Mouse (Mus musculus) G1E (cell line): ENCODE results near the gene Fam83e. TPM values are rescaled to one million over a fixed set of nuclear protein-coding genes. Genes with fewer than 3 reads are reported as not detected.

Experiments used
- ATAC-seq: 2 replicates; pipeline ENCODE4 v1.8.0; 2016; ENCODE audit warnings: mild to moderate bottlenecking; ENCODE audit not compliant: insufficient number of reproducible peaks, poor library complexity, low FRiP score, severe bottlenecking; ENCODE audit errors: extremely low read depth
- DNase-seq: peaks from one replicate; pipeline ENCODE4 v3.0.0; 2012; ENCODE audit warnings: low spot score
- H3K27me3 ChIP-seq: 2 replicates; pipeline ENCODE4 v1.6.1; 2012; ENCODE audit warnings: mild to moderate bottlenecking, low read length, inconsistent platforms; ENCODE audit not compliant: insufficient read depth
- H3K36me3 ChIP-seq: replicated peaks from 2 replicates; pipeline ENCODE3; 2012; ENCODE audit warnings: mild to moderate bottlenecking, inconsistent platforms
- H3K4me1 ChIP-seq: 2 replicates; pipeline ENCODE4 v1.6.1; 2012; ENCODE audit warnings: low read depth, low read length, inconsistent platforms, mixed read lengths; ENCODE audit not compliant: insufficient read depth
- H3K4me3 ChIP-seq: 2 replicates; pipeline ENCODE4 v1.5.1; 2012; ENCODE audit warnings: low read depth, mild to moderate bottlenecking, inconsistent platforms, low read length, moderate library complexity, mixed read lengths
- H3K9me3 ChIP-seq: replicated peaks from 2 replicates; pipeline ENCODE4 v1.6.1; 2012; ENCODE audit warnings: inconsistent platforms
- CTCF ChIP-seq: IDR thresholded peaks from 2 replicates; pipeline ENCODE4 v1.5.1; 2012; ENCODE audit warnings: low read depth, low read length, inconsistent platforms, mixed read lengths
- GATA1 ChIP-seq: IDR thresholded peaks from 2 replicates; pipeline ENCODE4 v1.6.1; 2012; ENCODE audit warnings: borderline replicate concordance, low read length, inconsistent platforms, mixed read lengths
- GATA2 ChIP-seq: IDR thresholded peaks from 2 replicates; pipeline ENCODE4 v1.6.1; 2012; ENCODE audit warnings: low read depth, low read length, inconsistent platforms, borderline replicate concordance
- POLR2AphosphoS5 ChIP-seq: IDR thresholded peaks from 2 replicates; pipeline ENCODE4 v1.6.1; 2012; ENCODE audit warnings: low read depth, low read length, inconsistent platforms; ENCODE audit not compliant: insufficient replicate concordance
- TAL1 ChIP-seq: conservative IDR thresholded peaks from 2 replicates; pipeline ENCODE4 v1.6.1; 2012; ENCODE audit warnings: low read depth, low read length, inconsistent platforms, mixed read lengths
- polyA plus RNA-seq: library from polyadenylated mRNA; stranded (reverse); fragments of >175 nt; gene quantifications from 2 replicates; pipeline ENCODE4 v1.2.3, GENCODE M21; 2012
- total RNA-seq, 2 experiments: library from RNA; stranded (forward) in 1 of 2; stranded (reverse) in 1 of 2; fragments of 200-1000 nt in 1 of 2; fragments of >200 nt in 1 of 2; fragmentation: Nextera tagmentation in 1 of 2; gene quantifications; 2 replicates each; pipeline ENCODE4 v1.2.3; 2014 to 2017

The Fam83e gene
- total and polyA plus RNA-seq, 3 experiments: 0.38 to 1.2 (median 0.49) TPM

GRCm38 (mm10) chr7:45722348-45722713 is 1.3 kb downstream of the Fam83e start:
- ATAC-seq (no peak), DNase-seq (no peak)
- H3K27me3 ChIP-seq: no peaks in the 10 kb centered on the region
- peaks cover 75% of the 10 kb centered on the region for H3K4me1 ChIP-seq
- H3K4me3 ChIP-seq: peak overlapping the region; percentile 34; the same call in 1 of the 2 replicates
- TF ChIP-seq POLR2AphosphoS5 (no peak), GATA2 (no peak)
- H3K9me3 ChIP-seq: no peaks in the 10 kb centered on the region
- H3K36me3 ChIP-seq: peaks cover 90% of the 10 kb centered on the region

GRCm38 (mm10) chr7:45723301-45723700 is 2.3 kb downstream of the Fam83e start:
- Histone ChIP-seq H3K27me3 (no peaks in the 10 kb centered on the region), H3K4me3 (no peak overlapping the region), H3K9me3 (no peaks in the 10 kb centered on the region), H3K36me3 (peaks cover 98% of the 10 kb centered on the region), H3K4me1 (peaks cover 80% of the 10 kb centered on the region)
- DNase-seq: no peak
- TF ChIP-seq CTCF (no peak), GATA2 (no peak), POLR2AphosphoS5 (no peak)
- ATAC-seq: no peak

GRCm38 (mm10) chr7:45723781-45724180 is 2.8 kb downstream of the Fam83e start:
- no peak for ATAC-seq
- peaks cover 80% of the 10 kb centered on the region for H3K4me1 ChIP-seq
- H3K27me3 ChIP-seq: no peaks in the 10 kb centered on the region
- H3K36me3 ChIP-seq: peaks cover 100% of the 10 kb centered on the region
- H3K9me3 ChIP-seq: no peaks in the 10 kb centered on the region
- no peak for DNase-seq
- H3K4me3 ChIP-seq: no peak overlapping the region
- TF ChIP-seq CTCF: no peak
- TF ChIP-seq TAL1: no peak
- TF ChIP-seq GATA1: no peak
- TF ChIP-seq GATA2: no peak
- TF ChIP-seq POLR2AphosphoS5: no peak

GRCm38 (mm10) chr7:45725151-45725550 is 4.1 kb downstream of the Fam83e start:
- TF ChIP-seq CTCF (no peak), POLR2AphosphoS5 (0 out of 2 replicates have a peak, but pooled peaks have one; percentile 15)
- Histone ChIP-seq H3K36me3 (peaks cover 100% of the 10 kb centered on the region), H3K4me3 (peak overlapping the region; percentile 3; the same call in 1 of the 2 replicates), H3K27me3 (no peaks in the 10 kb centered on the region), H3K9me3 (no peaks in the 10 kb centered on the region), H3K4me1 (peaks cover 78% of the 10 kb centered on the region)
- DNase-seq (no peak), ATAC-seq (no peak)

GRCm38 (mm10) chr7:45725713-45726112 is 4.7 kb downstream of the Fam83e start, which contains the start of gene Spaca4:
Gene Spaca4, minus strand, starts transcription at chr7:45725813.
- ATAC-seq: no peak
- H3K9me3 ChIP-seq: no peaks in the 10 kb centered on the region
- peak within 1 kb of the TSS; percentile 3; the same call in 1 of the 2 replicates for H3K4me3 ChIP-seq
- TF ChIP-seq GATA2 (no peak), CTCF (no peak), TAL1 (no peak), POLR2AphosphoS5 (no peak), GATA1 (no peak)
- H3K27me3 ChIP-seq: no peaks in the 10 kb centered on the region
- DNase-seq: no peak
- H3K4me1 ChIP-seq: peaks cover 78% of the 10 kb centered on the region
- H3K36me3 ChIP-seq: peaks cover 100% of the 10 kb centered on the region

GRCm38 (mm10) chr7:45726419-45726818 is 5.4 kb downstream of the Fam83e start:
- TF ChIP-seq TAL1 (no peak), GATA1 (no peak), CTCF (no peak), GATA2 (no peak), POLR2AphosphoS5 (no peak)
- Histone ChIP-seq H3K27me3 (no peaks in the 10 kb centered on the region), H3K9me3 (no peaks in the 10 kb centered on the region), H3K4me1 (peaks cover 78% of the 10 kb centered on the region), H3K4me3 (no peak overlapping the region), H3K36me3 (peaks cover 94% of the 10 kb centered on the region)
- ATAC-seq (no peak), DNase-seq (no peak)

GRCm38 (mm10) chr7:45727625-45728024 is 6.6 kb downstream of the Fam83e start:
- no peaks in the 10 kb centered on the region for H3K9me3 ChIP-seq
- ATAC-seq (no peak), DNase-seq (no peak)
- TF ChIP-seq POLR2AphosphoS5 (no peak), TAL1 (no peak), CTCF (no peak), GATA2 (no peak), GATA1 (no peak)
- no peak overlapping the region for H3K4me3 ChIP-seq
- H3K4me1 ChIP-seq: peaks cover 69% of the 10 kb centered on the region
- H3K36me3 ChIP-seq: peaks cover 82% of the 10 kb centered on the region
- peaks cover 2% of the 10 kb centered on the region; the same call in 1 of the 2 replicates for H3K27me3 ChIP-seq
